ENCODE assay signal across 8 mouse cellular contexts in genomic region chr1:191097802-191098747, GRCm38 (mm10). TPM values are rescaled to one million over a fixed set of nuclear protein-coding genes. Genes with fewer than 3 reads are reported as not detected.
DNase-seq lines count a peak whose midpoint lies in the region; ATAC-seq and TF ChIP-seq lines count a peak whose summit lies in the region.

Batf3 (plus strand) TSS chr1:191097847.

- under 1% methylated on average over 80 of the region's 95 CpGs for WGBS in intestine, embryonic 16.5 days
- WGBS in neural tube, embryonic 13.5 days, result under 1% methylated on average over 87 of the region's 95 CpGs

- ATAC-seq in frontal cortex, adult (ENCODE audit: low TSS enrichment), result peak; percentile 45; the same call in 1 of the 2 replicates
- ATAC-seq in intestine, embryonic 16.5 days, result peak; percentile 74
- peak; percentile 64 for ATAC-seq in neural tube, embryonic 13.5 days (ENCODE audit: low read depth)

- peak; percentile 40; the same call in 1 of the 2 replicates for TF ChIP-seq CTCF in brain, embryonic 14.5 days (IDR thresholded peaks at IDR 0.05; ENCODE audit: borderline replicate concordance, extremely low read depth, insufficient read depth, insufficient read length)

- peaks cover 4% of the 10 kb centered on the region; the same call in 1 of the 2 replicates for H3K27me3 ChIP-seq in intestine, embryonic 16.5 days (replicated peaks; ENCODE audit: control insufficient read depth, insufficient read depth, low read length)
- peaks cover 28% of the 10 kb centered on the region for H3K27me3 ChIP-seq in neural tube, embryonic 13.5 days

- TF ChIP-seq POLR2A in brain, embryonic 14.5 days (IDR thresholded peaks at IDR 0.05; ENCODE audit: borderline replicate concordance, extremely low read depth, insufficient read depth, insufficient read length, poor library complexity, severe bottlenecking), result no peak

- peak within 1 kb of the TSS; percentile 76 for H3K9ac ChIP-seq in intestine, embryonic 16.5 days (ENCODE audit: low read depth, low read length)
- peak within 1 kb of the TSS; percentile 62 for H3K9ac ChIP-seq in neural tube, embryonic 13.5 days

- no peak within 1 kb of the TSS; the same call in 1 of the 2 replicates for H3K27ac ChIP-seq in intestine, embryonic 16.5 days (ENCODE audit: low read length)
- H3K27ac ChIP-seq in neural tube, embryonic 13.5 days (replicated peaks), result no peak within 1 kb of the TSS

- H3K36me3 ChIP-seq in intestine, embryonic 16.5 days (ENCODE audit: control insufficient read depth, insufficient read depth, low read length), result no peaks in the 10 kb centered on the region
- no peaks in the 10 kb centered on the region for H3K36me3 ChIP-seq in neural tube, embryonic 13.5 days

- peak within 1 kb of the TSS; percentile 100 for H3K4me2 ChIP-seq in intestine, embryonic 16.5 days (ENCODE audit: low read depth, low read length)
- H3K4me2 ChIP-seq in neural tube, embryonic 13.5 days, result peak within 1 kb of the TSS; percentile 99

- H3K4me1 ChIP-seq in intestine, embryonic 16.5 days (ENCODE audit: control insufficient read depth, insufficient read depth, low read length), result peaks cover 15% of the 10 kb centered on the region
- peaks cover 19% of the 10 kb centered on the region for H3K4me1 ChIP-seq in neural tube, embryonic 13.5 days (replicated peaks)

- no peak for DNase-seq in frontal cortex, adult 2 months (ENCODE audit: extremely low spot score in 1 of 2, low spot score in 1 of 2)
- peak; percentile 47 for DNase-seq in brain, embryonic 14.5 days (ENCODE audit: low read depth)
- peak; percentile 64 for DNase-seq in gastrocnemius, postnatal 14 days
- DNase-seq in lung, adult 18-20 months, result peak; percentile 31 to 51
- DNase-seq in layer of hippocampus, adult 8-10 months (ENCODE audit: low spot score in 2 of 2), result no peak

- intact Hi-C loops in gastrocnemius, postnatal 14 days (cut with DNase I; ENCODE audit: low total_unique reads), result no loop called here

- H3K4me3 ChIP-seq in intestine, embryonic 16.5 days (ENCODE audit: low read length), result peak within 1 kb of the TSS; percentile 72
- peak within 1 kb of the TSS; percentile 59 for H3K4me3 ChIP-seq in neural tube, embryonic 13.5 days

- no peaks in the 10 kb centered on the region for H3K9me3 ChIP-seq in intestine, embryonic 16.5 days (ENCODE audit: control insufficient read depth, low read length)
- 0 out of 2 replicates have a peak, but pooled peaks cover 6% of the 10 kb centered on the region for H3K9me3 ChIP-seq in neural tube, embryonic 13.5 days

RNA-seq across cellular contexts. Expression of gene Batf3, which starts in this region (rescaled TPM):
- polyA plus RNA-seq in frontal cortex, adult 2 months (2012; rRNA removed), result 2.3 and 4.3 TPM in 2 replicates
- 1.6 and 2.2 TPM in 2 replicates for polyA plus RNA-seq in brain, embryonic 14.5 days (2012; rRNA removed)
- under 1 TPM in 1 of 2 experiments, not detected in 1; 0.53 TPM for total RNA-seq in gastrocnemius, postnatal 14 days (2021)
- polyA plus RNA-seq in intestine, embryonic 16.5 days (2015; fragmentation: Nextera tagmentation; extraction: Ambion mirVana), result 8.4 and 9.0 TPM in 2 replicates
- 2.0 and 2.6 TPM in 2 replicates for polyA plus RNA-seq in neural tube, embryonic 13.5 days (2015; fragmentation: Nextera tagmentation; extraction: Ambion mirVana)
- 1 to 10 TPM in 3 of 4 experiments, not detected in 1; 1.6 to 3.9 (median 3.7) TPM for total RNA-seq in layer of hippocampus, adult 8-10 months (2022)

Comparison
In these comparisons a context has a peak if more than half of its experiments do, and no peak if none do; other contexts are left out.
1. Peak in DNase-seq in gastrocnemius, postnatal 14 days; RNA of the gene not detected or under 1 TPM.
2. DNase-seq: peak in brain, embryonic 14.5 days (single experiment) and lung, adult 18-20 months (2 of 2); none in frontal cortex, adult 2 months (0 of 2) and layer of hippocampus, adult 8-10 months (0 of 2).
3. Peak in every context shown above with its lines, with median percentiles within 50 percentile points of each other: ATAC-seq.